Mouse (Mus musculus) spleen, embryonic (tissue): ENCODE results near the gene Bet1.

Experiments used
- CTCF ChIA-PET: fragments of 350-600 bp; sonication (Branson Sonifier 250); formaldehyde crosslinking; loops from one replicate; lab custom pipeline; 2022; lab: Charles Lee

The Bet1 gene

DNA sequence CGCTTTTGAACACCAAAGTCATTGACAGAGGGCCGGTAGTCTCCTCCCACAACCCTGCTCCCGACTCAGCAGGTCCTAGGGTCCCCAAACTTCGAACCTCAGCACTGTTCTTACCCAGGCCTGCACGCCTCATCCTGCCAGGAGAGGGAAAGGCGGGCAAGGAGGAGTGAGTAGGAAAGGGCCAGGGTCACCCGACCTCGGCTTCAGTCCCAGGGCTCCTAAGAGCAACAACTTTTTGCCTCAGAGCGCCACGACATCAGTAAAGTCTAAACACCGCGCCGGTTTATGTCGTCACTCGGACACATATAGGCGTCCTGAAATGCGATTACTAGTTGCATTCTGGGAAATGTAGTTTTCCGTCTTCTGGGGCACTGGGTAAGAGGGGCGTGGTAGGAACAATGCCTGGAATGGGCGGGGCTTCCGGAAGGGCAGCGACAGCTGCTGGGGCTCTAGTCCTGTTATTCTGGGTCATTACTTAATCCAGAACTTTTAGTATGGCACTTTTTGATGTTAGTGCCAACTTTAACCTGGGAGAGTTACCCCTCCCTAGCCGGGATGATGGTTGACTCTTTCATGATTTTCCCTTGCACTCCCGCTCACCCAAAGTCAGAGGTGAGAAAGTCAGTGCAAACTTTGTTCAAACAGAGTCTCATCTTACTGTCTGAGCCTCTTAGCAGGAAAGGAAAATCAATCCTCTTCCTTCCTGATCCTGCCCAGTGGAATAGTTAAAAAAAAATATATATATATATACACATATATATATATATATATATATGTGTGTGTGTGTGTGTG lies at the start of gene Bet1:
Gene Bet1, minus strand, starts transcription at position 310 of the 792 bp plus-strand sequence.
- CTCF ChIA-PET, result interaction anchor here (0.6 kb wide), 1 partner anchor 590 kb away, joined by 3 read pairs; no protein-coding TSS in a partner anchor

DNA sequence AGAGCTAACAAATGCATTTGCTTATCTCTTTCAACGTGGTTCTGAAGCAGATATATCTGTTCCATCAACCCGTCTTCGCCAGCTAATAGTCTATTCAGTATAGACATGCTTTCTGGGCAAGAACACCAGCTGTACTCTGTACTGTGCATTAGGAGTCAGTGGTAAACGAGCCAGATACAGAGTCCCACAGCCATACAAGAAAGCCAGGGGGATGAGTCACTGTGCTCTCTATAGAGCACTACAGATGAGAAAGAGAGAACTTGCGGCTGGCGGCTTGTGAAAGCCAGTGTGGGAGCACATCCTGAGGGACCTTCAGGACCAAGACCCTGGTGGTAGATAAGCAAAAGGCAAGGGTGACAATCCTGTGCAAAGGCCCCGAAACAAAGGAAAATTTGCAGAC lies 45.5 kb upstream of the Bet1 start:
- CTCF ChIA-PET, result no interaction called here

DNA sequence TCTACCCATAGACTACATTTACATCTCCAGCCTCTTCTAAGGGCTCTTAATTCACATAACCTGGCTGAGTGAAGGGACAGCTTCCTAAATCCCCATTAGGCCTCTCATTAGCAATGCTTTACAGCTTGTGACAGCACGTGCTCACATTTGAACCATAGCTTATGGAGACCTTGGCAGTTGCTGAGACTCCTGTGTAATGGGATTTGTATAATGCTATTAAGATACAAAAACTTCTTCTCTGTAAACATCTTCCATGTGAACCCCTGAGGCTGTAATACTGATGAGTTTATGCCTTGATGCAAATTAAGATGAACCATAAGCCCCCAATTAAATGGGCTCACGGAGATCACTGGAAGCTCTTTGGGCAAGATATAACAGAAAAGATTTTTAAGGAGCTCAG lies 44.4 kb upstream of the Bet1 start:
- CTCF ChIA-PET, result no interaction called here

DNA sequence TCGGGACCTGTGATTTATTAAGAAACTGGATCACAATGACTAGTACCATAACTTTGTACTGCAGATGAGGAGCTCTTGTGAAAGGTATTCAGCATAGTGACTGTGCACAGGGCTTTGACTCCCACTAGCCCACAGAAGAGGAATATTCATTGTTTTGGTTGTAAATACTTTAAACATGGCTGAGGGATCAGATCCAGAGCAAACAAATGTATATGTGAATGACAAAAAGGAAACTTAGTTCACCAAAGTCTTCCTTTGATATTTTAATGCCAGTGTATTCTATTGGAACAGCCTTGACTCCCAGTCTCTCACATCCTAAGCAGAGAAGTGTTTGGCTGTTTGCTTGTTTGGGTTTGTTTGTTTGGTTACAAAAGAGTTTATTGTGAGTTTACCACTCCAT lies 31.8 kb upstream of the Bet1 start:
- CTCF ChIA-PET, result no interaction called here

DNA sequence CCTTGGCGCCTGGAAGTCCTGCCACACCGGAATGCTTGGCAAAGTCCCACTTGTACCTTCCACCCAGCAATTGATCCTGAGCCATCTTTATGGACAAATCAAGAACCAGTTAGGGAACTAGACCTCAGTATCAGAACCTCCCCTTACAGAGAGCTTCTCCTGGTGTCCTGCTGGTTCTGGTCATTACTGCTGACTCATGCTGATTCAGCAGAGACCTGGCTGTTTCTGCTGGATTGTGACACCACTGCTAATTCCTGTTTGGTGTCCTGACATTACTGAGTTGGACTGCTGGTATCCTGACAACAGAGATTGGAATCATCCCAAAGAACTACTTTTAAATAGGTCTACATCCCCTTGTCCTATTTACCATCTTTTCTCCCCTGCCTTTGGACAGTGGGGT lies 3.7 kb upstream of the Bet1 start:
- CTCF ChIA-PET, result no interaction called here

DNA sequence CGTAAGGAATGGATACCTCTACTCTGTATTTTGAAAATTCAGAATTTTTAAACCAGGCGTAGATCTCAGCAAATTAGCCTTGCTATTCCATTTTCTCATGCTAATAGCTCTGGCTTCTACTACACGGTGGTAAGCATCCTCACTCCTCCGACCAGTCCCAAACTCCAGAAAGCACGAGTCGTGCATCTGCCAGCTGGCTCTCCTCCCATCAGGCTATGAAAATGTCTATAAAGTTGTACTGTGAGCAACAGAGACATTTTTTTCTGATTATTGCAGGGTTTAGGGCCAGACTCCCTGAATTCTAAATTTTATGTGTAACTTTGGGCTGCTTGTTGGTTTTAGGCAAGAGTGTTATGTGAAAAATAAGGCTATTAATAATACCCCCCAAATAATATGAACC lies 14.5 kb downstream of the Bet1 start:
- CTCF ChIA-PET, result no interaction called here

GRCm38 (mm10) chr6:4069714-4070113 lies 17.1 kb downstream of the Bet1 start:
- CTCF ChIA-PET, result no interaction called here

DNA sequence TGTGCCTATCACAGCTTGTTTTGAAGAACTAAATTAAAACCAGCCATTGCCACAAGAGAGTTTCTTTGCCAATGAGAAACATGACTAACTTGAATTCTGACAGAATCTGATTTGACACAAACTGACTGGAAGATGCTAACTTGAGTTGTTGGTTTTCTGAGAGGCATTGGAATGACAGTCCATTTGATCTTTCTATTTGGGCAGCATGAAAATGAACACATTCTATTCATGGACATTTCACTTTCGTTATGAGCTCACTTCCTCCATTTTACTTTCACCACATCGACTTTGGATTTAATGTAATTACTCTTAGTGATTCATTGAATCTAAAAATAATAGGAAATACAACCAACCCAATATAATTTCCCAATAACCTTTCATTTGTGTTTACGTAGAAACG lies 32.4 kb downstream of the Bet1 start:
- CTCF ChIA-PET, result interaction anchor here (0.6 kb wide), 1 partner anchor 11 kb away, joined by 3 read pairs; no protein-coding TSS in a partner anchor

- CTCF ChIA-PET, result no interaction called here
These were observed 33.9 kb downstream of the Bet1 start for GRCm38 (mm10) chr6:4052843-4053242.

GRCm38 (mm10) chr6:4047200-4047599 lies 39.6 kb downstream of the Bet1 start:
- CTCF ChIA-PET, result no interaction called here

DNA sequence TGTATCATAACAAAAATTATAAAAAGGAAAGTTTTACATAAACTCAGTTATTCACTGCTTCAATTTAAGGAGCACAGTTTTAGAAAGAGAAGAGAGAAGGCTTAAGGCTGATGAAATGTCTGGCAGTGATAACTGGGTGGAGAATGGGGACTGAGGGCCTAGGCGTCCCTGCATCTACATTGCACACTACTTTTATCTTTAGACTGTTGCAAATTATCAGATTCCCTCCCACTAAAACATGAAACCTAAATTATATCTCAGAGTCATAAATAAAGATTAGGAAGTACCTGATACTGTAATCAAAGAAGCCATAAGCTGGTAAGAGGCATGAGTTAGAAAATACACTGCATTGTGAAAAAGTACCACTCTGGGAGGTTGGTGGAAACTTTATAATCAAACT lies 45.0 kb downstream of the Bet1 start:
- CTCF ChIA-PET, result no interaction called here

GRCm38 (mm10) chr6:4030956-4031355 lies 55.8 kb downstream of the Bet1 start:
- CTCF ChIA-PET, result no interaction called here
